Mouse (Mus musculus) kidney, embryonic 14.5 days (tissue): ENCODE results near the gene Pam16. TPM values are rescaled to one million over a fixed set of nuclear protein-coding genes. Genes with fewer than 3 reads are reported as not detected.

Experiments used
- ATAC-seq: fragments of 200-750 bp; cut with Nextera tagmentation; 2 replicates; pipeline ENCODE4 v1.8.0; 2017; ENCODE audit warnings: moderate number of reproducible peaks, mild to moderate bottlenecking, moderate TSS enrichment, moderate library complexity; ENCODE audit not compliant: low FRiP score, low TSS enrichment
- H3K27ac ChIP-seq: fragments of 300-500 bp; sonication (generic); 2 replicates; pipeline ENCODE4 v1.5.1; 2014; ENCODE audit warnings: low read depth, mild to moderate bottlenecking, low read length, moderate library complexity, mixed read lengths
- H3K27me3 ChIP-seq: fragments of 300-500 bp; sonication (generic); 2 replicates; pipeline ENCODE4 v1.6.1; 2014; ENCODE audit warnings: mild to moderate bottlenecking, low read length; ENCODE audit not compliant: control insufficient read depth, insufficient read depth
- H3K36me3 ChIP-seq: fragments of 300-500 bp; sonication (generic); 2 replicates; pipeline ENCODE4 v1.6.1; 2014; ENCODE audit warnings: low read length, mixed read lengths; ENCODE audit not compliant: control insufficient read depth, insufficient read depth
- H3K4me1 ChIP-seq: fragments of 300-500 bp; sonication (generic); 2 replicates; pipeline ENCODE4 v1.6.1; 2014; ENCODE audit warnings: low read length, mixed read lengths; ENCODE audit not compliant: control insufficient read depth, insufficient read depth
- H3K4me2 ChIP-seq: fragments of 300-500 bp; sonication (generic); replicated peaks from 2 replicates; pipeline ENCODE4 v1.6.1; 2014; ENCODE audit warnings: low read depth, mild to moderate bottlenecking, low read length
- H3K4me3 ChIP-seq: fragments of 300-500 bp; sonication (generic); 2 replicates; pipeline ENCODE4 v1.5.1; 2014; ENCODE audit warnings: mild to moderate bottlenecking, low read length
- H3K9ac ChIP-seq: fragments of 300-500 bp; sonication (generic); 2 replicates; pipeline ENCODE4 v1.6.1; 2014; ENCODE audit warnings: low read depth, mild to moderate bottlenecking, low read length, moderate library complexity
- H3K9me3 ChIP-seq: fragments of 300-500 bp; sonication (generic); 2 replicates; pipeline ENCODE4 v1.6.1; 2016; ENCODE audit warnings: low read length; ENCODE audit not compliant: control insufficient read depth
- WGBS: fragments of 180-500 bp; shearing (Covaris S2); extraction: QIAGEN DNeasy Blood & Tissue Kit; methylation state at CpG from one replicate; pipeline ENCODE4 v1.1.7; 2014; 5-methylcytosine and 5-hydroxymethylcytosine counted together
- polyA plus RNA-seq: library from polyadenylated mRNA; unstranded; fragments of >200 nt; fragmentation: Nextera tagmentation; extraction: Ambion mirVana; gene quantifications from 2 replicates; pipeline ENCODE4 v1.2.1, GENCODE M21; 2014

Gene Pam16
- polyA plus RNA-seq = 102 and 116 TPM in 2 replicates

- no peaks in the 10 kb centered on the region for H3K9me3 ChIP-seq
- H3K27ac ChIP-seq = peak within 1 kb of the TSS; percentile 81
- H3K36me3 ChIP-seq = peaks cover 5% of the 10 kb centered on the region; the same call in 1 of the 2 replicates
These were observed at the start of gene Pam16 for GRCm38 (mm10) chr16:4624481-4625110. TSS of gene Pam16 (minus strand) at chr16:4624988.

GRCm38 (mm10) chr16:4674091-4674490 is 49.3 kb upstream of the Pam16 start:
- 89% methylated on average over 4 of the region's 4 CpGs for WGBS
- H3K9ac ChIP-seq = no peak overlapping the region
- H3K27ac ChIP-seq = no peak overlapping the region
- peaks cover 12% of the 10 kb centered on the region for H3K36me3 ChIP-seq
- no peak overlapping the region for H3K4me2 ChIP-seq
- no peaks in the 10 kb centered on the region for H3K27me3 ChIP-seq
- H3K9me3 ChIP-seq = no peaks in the 10 kb centered on the region
- no peak for ATAC-seq
- H3K4me1 ChIP-seq = peaks cover 6% of the 10 kb centered on the region; the same call in 1 of the 2 replicates
- H3K4me3 ChIP-seq = no peak overlapping the region

More at GRCm38 (mm10) chr16:4624481-4625110, at the start of gene Pam16:
- H3K4me3 ChIP-seq = peak within 1 kb of the TSS; percentile 67
- under 1% methylated on average over 56 of the region's 56 CpGs for WGBS
- no peaks in the 10 kb centered on the region for H3K27me3 ChIP-seq
- peak within 1 kb of the TSS; percentile 72 for H3K4me2 ChIP-seq
- peak within 1 kb of the TSS; percentile 75 for H3K9ac ChIP-seq
- H3K4me1 ChIP-seq = peaks cover 11% of the 10 kb centered on the region; the same call in 1 of the 2 replicates
- ATAC-seq = peak; percentile 86

GRCm38 (mm10) chr16:4670317-4670716 is 45.5 kb upstream of the Pam16 start:
- no peak overlapping the region for H3K9ac ChIP-seq
- H3K4me2 ChIP-seq = no peak overlapping the region
- no peak for ATAC-seq
- no peak overlapping the region for H3K4me3 ChIP-seq
- H3K27me3 ChIP-seq = no peaks in the 10 kb centered on the region
- WGBS = 28% methylated on average over 5 of the region's 5 CpGs
- no peak overlapping the region for H3K27ac ChIP-seq
- peaks cover 15% of the 10 kb centered on the region for H3K36me3 ChIP-seq
- no peaks in the 10 kb centered on the region for H3K4me1 ChIP-seq
- H3K9me3 ChIP-seq = no peaks in the 10 kb centered on the region

GRCm38 (mm10) chr16:4667190-4667808 is 42.5 kb upstream of the Pam16 start:
- H3K27ac ChIP-seq = no peak overlapping the region
- 33% methylated on average over 3 of the region's 3 CpGs for WGBS
- H3K36me3 ChIP-seq = peaks cover 16% of the 10 kb centered on the region
- H3K9ac ChIP-seq = no peak overlapping the region
- no peaks in the 10 kb centered on the region for H3K9me3 ChIP-seq
- no peak overlapping the region for H3K4me2 ChIP-seq
- ATAC-seq = peak; percentile 90
- no peak overlapping the region for H3K4me3 ChIP-seq
- H3K4me1 ChIP-seq = no peaks in the 10 kb centered on the region
- no peaks in the 10 kb centered on the region for H3K27me3 ChIP-seq

GRCm38 (mm10) chr16:4665726-4666125 is 40.9 kb upstream of the Pam16 start:
- Histone ChIP-seq H3K4me2 (no peak overlapping the region), H3K4me1 (no peaks in the 10 kb centered on the region), H3K4me3 (no peak overlapping the region), H3K9ac (no peak overlapping the region), H3K27me3 (no peaks in the 10 kb centered on the region), H3K36me3 (peaks cover 20% of the 10 kb centered on the region), H3K9me3 (no peaks in the 10 kb centered on the region), H3K27ac (no peak overlapping the region)
- ATAC-seq = no peak
- WGBS = 93% methylated on average over 2 of the region's 2 CpGs

- no peak for ATAC-seq
- Histone ChIP-seq H3K4me3 (no peak overlapping the region), H3K36me3 (peaks cover 16% of the 10 kb centered on the region), H3K27me3 (no peaks in the 10 kb centered on the region), H3K4me1 (peaks cover 6% of the 10 kb centered on the region; the same call in 1 of the 2 replicates), H3K9ac (no peak overlapping the region), H3K27ac (no peak overlapping the region), H3K4me2 (no peak overlapping the region), H3K9me3 (no peaks in the 10 kb centered on the region)
- WGBS = 85% methylated on average over 2 of the region's 2 CpGs
These were observed 39.0 kb upstream of the Pam16 start for GRCm38 (mm10) chr16:4663806-4664205.

GRCm38 (mm10) chr16:4661605-4662004 is 36.8 kb upstream of the Pam16 start:
- Histone ChIP-seq H3K36me3 (peaks cover 12% of the 10 kb centered on the region), H3K4me3 (no peak overlapping the region), H3K4me1 (peaks cover 15% of the 10 kb centered on the region), H3K4me2 (no peak overlapping the region), H3K9me3 (no peaks in the 10 kb centered on the region), H3K9ac (no peak overlapping the region), H3K27ac (no peak overlapping the region), H3K27me3 (no peaks in the 10 kb centered on the region)
- 27% methylated on average over 2 of the region's 2 CpGs for WGBS
- ATAC-seq = no peak

GRCm38 (mm10) chr16:4659326-4659725 is 34.5 kb upstream of the Pam16 start:
- Histone ChIP-seq H3K27me3 (no peaks in the 10 kb centered on the region), H3K9me3 (no peaks in the 10 kb centered on the region), H3K4me3 (no peak overlapping the region), H3K27ac (peak overlapping the region; percentile 92), H3K9ac (no peak overlapping the region), H3K4me2 (no peak overlapping the region), H3K36me3 (peaks cover 14% of the 10 kb centered on the region; the same call in 1 of the 2 replicates), H3K4me1 (peaks cover 34% of the 10 kb centered on the region)
- 14% methylated on average over 2 of the region's 2 CpGs for WGBS
- no peak for ATAC-seq

GRCm38 (mm10) chr16:4658781-4659245 is 34.0 kb upstream of the Pam16 start:
- peak; percentile 75 for ATAC-seq
- Histone ChIP-seq H3K27me3 (no peaks in the 10 kb centered on the region), H3K27ac (peak overlapping the region; percentile 92), H3K4me2 (peak overlapping the region; percentile 15), H3K4me3 (no peak overlapping the region), H3K36me3 (peaks cover 18% of the 10 kb centered on the region; the same call in 1 of the 2 replicates), H3K9ac (no peak overlapping the region; the same call in 1 of the 2 replicates), H3K4me1 (peaks cover 34% of the 10 kb centered on the region), H3K9me3 (no peaks in the 10 kb centered on the region)
- WGBS = 3% methylated on average over 11 of the region's 11 CpGs
